Mouse (Mus musculus): ENCODE data around the gene Angel1. TPM values are rescaled to one million over a fixed set of nuclear protein-coding genes. Genes with fewer than 3 reads are reported as not detected.

The Angel1 gene
- polyA plus RNA-seq, 2 experiments = 10.8 to 14.2 TPM

DNA sequence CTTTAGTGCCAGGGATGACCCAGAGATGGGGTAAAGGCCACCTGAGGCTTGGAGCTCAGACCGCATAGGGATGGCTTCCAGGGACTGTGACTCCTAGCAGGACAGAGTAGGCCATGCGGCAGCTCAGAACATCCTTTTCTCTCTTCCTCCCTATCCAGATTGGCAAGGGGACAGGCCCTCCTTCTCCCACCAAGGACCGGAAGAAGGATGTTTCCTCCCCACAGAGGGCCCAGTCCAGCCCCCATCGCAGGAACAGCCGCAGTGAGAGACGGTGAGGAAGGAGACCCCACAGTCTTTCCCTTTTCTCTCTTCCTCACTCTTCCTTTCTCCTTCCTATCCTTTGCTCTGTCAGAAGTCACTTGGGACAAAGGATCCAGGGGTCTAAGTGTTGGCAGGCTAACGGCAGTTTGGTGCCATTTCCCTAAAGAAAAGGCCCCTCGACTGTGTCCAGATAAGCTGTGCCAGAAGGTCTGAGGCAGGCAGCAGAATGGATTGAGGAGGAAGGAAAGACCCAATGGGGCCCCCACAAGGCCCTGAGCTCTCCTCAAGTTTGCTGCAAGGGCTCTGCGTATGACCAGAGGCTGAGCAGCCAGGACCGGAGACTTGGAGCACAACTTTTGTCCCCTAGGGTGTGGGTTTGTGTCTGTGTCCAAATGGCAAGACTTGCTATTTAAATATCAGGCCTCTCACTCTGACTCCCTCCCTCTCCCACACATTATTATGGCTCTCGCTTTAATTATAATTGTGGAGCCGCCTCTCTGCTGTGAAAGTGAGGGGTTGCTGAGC is 35.4 kb downstream of the Angel1 start:
- 74% methylated on average over 11 of the region's 12 CpGs for WGBS
- peaks cover 26% of the 10 kb centered on the region for H3K36me3 ChIP-seq (ENCODE audit: control insufficient read depth, insufficient read depth, low read length)

DNA sequence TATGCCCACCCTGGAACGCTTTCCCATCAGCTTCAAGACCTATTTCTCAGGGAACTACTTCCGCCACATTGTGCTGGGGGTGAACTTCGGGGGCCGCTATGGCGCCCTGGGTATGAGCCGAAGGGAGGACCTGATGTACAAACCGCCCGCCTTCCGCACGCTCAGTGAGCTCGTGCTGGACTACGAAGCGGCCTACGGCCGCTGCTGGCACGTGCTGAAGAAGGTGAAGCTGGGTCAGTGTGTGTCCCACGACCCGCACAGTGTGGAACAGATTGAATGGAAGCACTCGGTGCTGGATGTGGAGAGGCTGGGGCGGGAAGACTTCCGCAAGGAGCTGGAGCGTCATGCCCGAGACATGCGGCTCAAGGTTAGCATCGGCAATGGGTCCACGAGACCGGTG is 37.3 kb downstream of the Angel1 start:
- no peak for DNase-seq (ENCODE audit: low spot score)
- Histone ChIP-seq H3K4me1 (ENCODE audit: control insufficient read depth, insufficient read depth, low read length) (no peaks in the 10 kb centered on the region), H3K9me3 (ENCODE audit: control insufficient read depth, low read length) (no peaks in the 10 kb centered on the region), H3K27me3 (ENCODE audit: control insufficient read depth, insufficient read depth, low read length) (no peaks in the 10 kb centered on the region), H3K9ac (ENCODE audit: low read depth, low read length, severe bottlenecking) (no peak overlapping the region), H3K36me3 (ENCODE audit: control insufficient read depth, insufficient read depth, low read length) (peaks cover 24% of the 10 kb centered on the region), H3K4me2 (replicated peaks; ENCODE audit: low read depth, low read length, severe bottlenecking) (no peak overlapping the region), H3K27ac (replicated peaks; ENCODE audit: low read depth, low read length) (no peak overlapping the region), H3K4me3 (replicated peaks; ENCODE audit: low read length) (no peak overlapping the region)
- WGBS = 97% methylated on average over 27 of the region's 27 CpGs
- ATAC-seq (ENCODE audit: low FRiP score, low read depth) = no peak
- TF ChIP-seq POLR2A (IDR thresholded peaks at IDR 0.05; ENCODE audit: borderline replicate concordance, extremely low read depth, insufficient read depth, insufficient read length) = no peak

More for the DNA sequence above, 35.4 kb downstream of the Angel1 start:
- Histone ChIP-seq H3K4me2 (replicated peaks; ENCODE audit: low read depth, low read length, severe bottlenecking) (no peak overlapping the region), H3K4me1 (ENCODE audit: control insufficient read depth, insufficient read depth, low read length) (no peaks in the 10 kb centered on the region), H3K4me3 (replicated peaks; ENCODE audit: low read length) (no peak overlapping the region), H3K9ac (ENCODE audit: low read depth, low read length, severe bottlenecking) (no peak overlapping the region), H3K27ac (replicated peaks; ENCODE audit: low read depth, low read length) (no peak overlapping the region), H3K27me3 (ENCODE audit: control insufficient read depth, insufficient read depth, low read length) (no peaks in the 10 kb centered on the region), H3K9me3 (ENCODE audit: control insufficient read depth, low read length) (no peaks in the 10 kb centered on the region)
- no peak for TF ChIP-seq POLR2A (IDR thresholded peaks at IDR 0.05; ENCODE audit: borderline replicate concordance, extremely low read depth, insufficient read depth, insufficient read length)
- DNase-seq (ENCODE audit: low spot score) (no peak), ATAC-seq (ENCODE audit: low FRiP score, low read depth) (no peak)

GRCm38 (mm10) chr12:86687971-86688573 is 38.2 kb downstream of the Angel1 start:
- Histone ChIP-seq H3K9ac (ENCODE audit: low read depth, low read length, severe bottlenecking) (no peak overlapping the region), H3K36me3 (ENCODE audit: control insufficient read depth, insufficient read depth, low read length) (peaks cover 25% of the 10 kb centered on the region), H3K4me1 (ENCODE audit: control insufficient read depth, insufficient read depth, low read length) (no peaks in the 10 kb centered on the region), H3K27ac (replicated peaks; ENCODE audit: low read depth, low read length) (no peak overlapping the region), H3K9me3 (ENCODE audit: control insufficient read depth, low read length) (no peaks in the 10 kb centered on the region), H3K27me3 (ENCODE audit: control insufficient read depth, insufficient read depth, low read length) (no peaks in the 10 kb centered on the region), H3K4me3 (replicated peaks; ENCODE audit: low read length) (no peak overlapping the region), H3K4me2 (replicated peaks; ENCODE audit: low read depth, low read length, severe bottlenecking) (no peak overlapping the region)
- WGBS = 85% methylated on average over 4 of the region's 4 CpGs
- TF ChIP-seq POLR2A (IDR thresholded peaks at IDR 0.05; ENCODE audit: borderline replicate concordance, extremely low read depth, insufficient read depth, insufficient read length) = no peak
- DNase-seq (ENCODE audit: low spot score) = no peak
- no peak for ATAC-seq (ENCODE audit: low FRiP score, low read depth)

GRCm38 (mm10) chr12:86687445-86687955 is 38.8 kb downstream of the Angel1 start:
- no peaks in the 10 kb centered on the region for H3K27me3 ChIP-seq (ENCODE audit: control insufficient read depth, insufficient read depth, low read length)
- peaks cover 23% of the 10 kb centered on the region for H3K36me3 ChIP-seq (ENCODE audit: control insufficient read depth, insufficient read depth, low read length)
- H3K4me1 ChIP-seq (ENCODE audit: control insufficient read depth, insufficient read depth, low read length) = no peaks in the 10 kb centered on the region
- H3K4me2 ChIP-seq (replicated peaks; ENCODE audit: low read depth, low read length, severe bottlenecking) = no peak overlapping the region
- H3K27ac ChIP-seq (replicated peaks; ENCODE audit: low read depth, low read length) = no peak overlapping the region
- no peak overlapping the region for H3K4me3 ChIP-seq (replicated peaks; ENCODE audit: low read length)
- ATAC-seq (ENCODE audit: low FRiP score, low read depth) (no peak), DNase-seq (ENCODE audit: low spot score) (no peak)
- no peak for TF ChIP-seq POLR2A (IDR thresholded peaks at IDR 0.05; ENCODE audit: borderline replicate concordance, extremely low read depth, insufficient read depth, insufficient read length)
- WGBS = 85% methylated on average over 4 of the region's 4 CpGs
- H3K9me3 ChIP-seq (ENCODE audit: control insufficient read depth, low read length) = no peaks in the 10 kb centered on the region
- H3K9ac ChIP-seq (ENCODE audit: low read depth, low read length, severe bottlenecking) = no peak overlapping the region

GRCm38 (mm10) chr12:86686551-86687330 is 39.5 kb downstream of the Angel1 start:
- Histone ChIP-seq H3K27ac (replicated peaks; ENCODE audit: low read depth, low read length) (no peak overlapping the region), H3K9ac (ENCODE audit: low read depth, low read length, severe bottlenecking) (no peak overlapping the region), H3K4me2 (replicated peaks; ENCODE audit: low read depth, low read length, severe bottlenecking) (no peak overlapping the region), H3K36me3 (ENCODE audit: control insufficient read depth, insufficient read depth, low read length) (peaks cover 23% of the 10 kb centered on the region), H3K4me1 (ENCODE audit: control insufficient read depth, insufficient read depth, low read length) (no peaks in the 10 kb centered on the region), H3K4me3 (replicated peaks; ENCODE audit: low read length) (no peak overlapping the region), H3K9me3 (ENCODE audit: control insufficient read depth, low read length) (no peaks in the 10 kb centered on the region), H3K27me3 (ENCODE audit: control insufficient read depth, insufficient read depth, low read length) (no peaks in the 10 kb centered on the region)
- TF ChIP-seq POLR2A (IDR thresholded peaks at IDR 0.05; ENCODE audit: borderline replicate concordance, extremely low read depth, insufficient read depth, insufficient read length) = no peak
- ATAC-seq (ENCODE audit: low FRiP score, low read depth) = no peak
- 83% methylated on average over 9 of the region's 13 CpGs for WGBS
- DNase-seq (ENCODE audit: low spot score) = no peak
